Mouse (Mus musculus) CH12F3 (cell line): ENCODE measurements around the gene Notch2.

Source experiments
- in situ Hi-C: fragments of 300-500 bp; cut with MboI; formaldehyde crosslinking; loops from 2 replicates; pipeline ENCODE4 v1.14.3; 2020; ENCODE audit warnings: low sequenced_read_pairs

Notch2 gene

GRCm38 (mm10) chr3:97993920-97994545 is 19.3 kb upstream of the Notch2 start:
- in situ Hi-C loops = no loop called here

- in situ Hi-C loops = no loop called here
Measured at GRCm38 (mm10) chr3:97994818-97995217, 18.5 kb upstream of the Notch2 start.

- in situ Hi-C loops = no loop called here
Measured at GRCm38 (mm10) chr3:97998349-97998748, 15.0 kb upstream of the Notch2 start.

- in situ Hi-C loops = no loop called here
Measured at GRCm38 (mm10) chr3:98003558-98003957, 9.8 kb upstream of the Notch2 start.

GRCm38 (mm10) chr3:98004231-98004630 is 9.1 kb upstream of the Notch2 start:
- in situ Hi-C loops = no loop called here

- in situ Hi-C loops = no loop called here
Measured at GRCm38 (mm10) chr3:98005306-98005705, 8.0 kb upstream of the Notch2 start.

GRCm38 (mm10) chr3:98006046-98006691 is 7.2 kb upstream of the Notch2 start:
- in situ Hi-C loops = no loop called here

- in situ Hi-C loops = no loop called here
Measured at GRCm38 (mm10) chr3:98006973-98007372, 6.4 kb upstream of the Notch2 start.

- in situ Hi-C loops = no loop called here
Measured at GRCm38 (mm10) chr3:98008143-98008542, 5.2 kb upstream of the Notch2 start.

- in situ Hi-C loops = no loop called here
Measured at GRCm38 (mm10) chr3:98009190-98009840, 4.0 kb upstream of the Notch2 start.

GRCm38 (mm10) chr3:98013086-98013400 is 284 bp upstream of the Notch2 start:
- in situ Hi-C loops = no loop called here

- in situ Hi-C loops = no loop called here
Measured at GRCm38 (mm10) chr3:98015205-98016171, 2.2 kb downstream of the Notch2 start.

- in situ Hi-C loops = no loop called here
Measured at GRCm38 (mm10) chr3:98016901-98017591, 3.7 kb downstream of the Notch2 start.

GRCm38 (mm10) chr3:98018187-98018586 is 4.9 kb downstream of the Notch2 start:
- in situ Hi-C loops = no loop called here

GRCm38 (mm10) chr3:98020431-98021229 is 7.3 kb downstream of the Notch2 start:
- in situ Hi-C loops = no loop called here

GRCm38 (mm10) chr3:98024288-98024848 is 11.0 kb downstream of the Notch2 start:
- in situ Hi-C loops = no loop called here

GRCm38 (mm10) chr3:98025521-98025920 is 12.2 kb downstream of the Notch2 start:
- in situ Hi-C loops = no loop called here

GRCm38 (mm10) chr3:98025921-98026880 is 12.9 kb downstream of the Notch2 start:
- in situ Hi-C loops = no loop called here
